Mouse (Mus musculus) ovary, postnatal 36 days (tissue): ENCODE results near the gene Vmn1r172.
"Not testable (repeated sequence)": the region's sequence is repeated elsewhere in the genome, so short reads cannot be mapped to it uniquely, and the experiment has no call there.

Experiments used
- DNase-seq: peaks from one replicate; pipeline ENCODE4 v3.0.0; 2022; ENCODE audit warnings: low spot score, mixed read lengths

Gene Vmn1r172

DNA sequence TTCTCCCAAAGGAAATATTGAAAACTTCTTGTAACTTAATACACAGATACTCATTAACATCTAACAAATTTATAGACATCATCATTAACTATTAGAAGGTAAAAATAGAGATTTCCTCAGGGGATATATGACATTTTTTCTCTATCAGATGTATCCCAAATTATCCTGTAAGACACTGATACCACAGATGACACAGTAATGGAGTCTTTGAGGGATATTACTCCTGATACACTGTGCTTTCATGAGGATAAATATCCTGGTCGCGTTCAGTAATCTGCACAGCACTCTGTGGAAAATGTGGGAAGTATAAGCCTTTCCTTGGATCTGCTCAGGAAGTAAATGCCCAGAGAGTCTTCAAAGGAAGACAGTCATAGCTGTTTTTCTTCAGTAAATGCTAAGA is at the start of gene Vmn1r172:
Vmn1r172 (plus strand) TSS at position 301 of the 400 bp plus-strand sequence.
- no peak for DNase-seq

DNA sequence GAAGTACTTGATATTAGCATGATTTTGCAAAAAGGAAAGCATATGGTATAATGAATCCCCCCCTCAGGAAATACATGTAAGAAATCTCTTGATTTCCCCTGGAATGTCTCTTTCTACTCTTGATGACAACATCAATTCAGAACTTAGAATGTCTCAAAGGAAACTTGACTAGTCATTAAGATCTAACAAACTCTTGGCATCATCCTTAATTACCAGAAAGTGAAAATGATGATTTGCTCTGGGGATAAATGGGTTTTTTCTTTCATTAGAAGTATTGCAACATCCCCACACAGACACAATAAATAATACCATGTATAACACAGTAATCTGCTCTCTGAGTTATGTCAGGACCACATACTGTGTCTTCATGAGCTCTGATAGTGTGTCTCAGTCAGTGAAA is 27.7 kb upstream of the Vmn1r172 start, which contains the start of gene Vmn1r171:
Vmn1r171 (plus strand) TSS at position 301 of the 400 bp plus-strand sequence.
- no peak for DNase-seq

DNA sequence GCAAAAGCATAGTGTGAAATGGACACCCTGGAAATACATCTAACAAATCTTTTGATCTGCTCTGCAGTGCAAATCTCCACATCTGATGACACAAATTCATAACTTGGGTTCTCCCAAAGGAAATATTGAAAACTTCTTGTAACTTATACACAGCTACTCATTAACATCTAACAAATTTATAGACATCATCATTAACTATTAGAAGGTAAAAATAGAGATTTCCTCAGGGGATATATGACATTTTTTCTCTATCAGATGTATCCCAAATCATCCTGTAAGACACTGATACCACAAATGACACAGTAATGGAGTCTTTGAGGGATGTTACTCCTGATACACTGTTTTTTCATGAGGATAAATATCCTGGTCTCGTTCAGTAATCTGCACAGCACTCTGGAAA is 42.3 kb downstream of the Vmn1r172 start, which contains the start of gene Vmn1r173:
Vmn1r173 (plus strand) TSS at position 301 of the 400 bp plus-strand sequence.
- DNase-seq = not testable (repeated sequence)
